Mouse (Mus musculus) bone marrow macrophage, adult 2 months (primary cell): Measurements from ENCODE around the gene Grb2.

Source experiments
- CTCF ChIP-seq: IDR thresholded peaks from 2 replicates; pipeline ENCODE4 v1.5.1; 2012; ENCODE audit warnings: low read depth, mild to moderate bottlenecking, low read length, moderate library complexity
- POLR2A ChIP-seq: IDR thresholded peaks from 2 replicates; pipeline ENCODE4 v1.6.1; 2012; ENCODE audit warnings: mild to moderate bottlenecking, low read depth, low read length, borderline replicate concordance

DNA sequence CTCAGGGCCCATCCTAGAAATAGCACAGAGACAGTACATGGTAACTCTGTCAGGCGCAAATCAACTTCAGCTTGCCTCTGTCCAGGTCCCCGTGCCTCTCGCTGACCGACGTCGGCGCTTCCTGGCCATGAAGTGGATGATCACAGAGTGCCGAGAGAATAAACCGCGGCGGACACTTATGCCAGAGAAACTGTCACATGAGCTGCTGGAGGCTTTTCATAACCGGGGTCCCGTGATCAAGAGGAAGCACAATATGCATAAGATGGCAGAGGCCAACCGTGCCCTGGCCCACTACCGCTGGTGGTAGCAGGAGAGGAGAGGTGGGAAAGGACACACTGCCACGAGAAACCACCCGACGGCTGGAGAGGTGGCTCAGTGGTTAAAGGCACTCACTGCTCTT lies 101.7 kb downstream of the Grb2 start:
- TF ChIP-seq POLR2A (no peak), CTCF (no peak)
